Mouse (Mus musculus): ENCODE results near the gene Fpgt.

DNA sequence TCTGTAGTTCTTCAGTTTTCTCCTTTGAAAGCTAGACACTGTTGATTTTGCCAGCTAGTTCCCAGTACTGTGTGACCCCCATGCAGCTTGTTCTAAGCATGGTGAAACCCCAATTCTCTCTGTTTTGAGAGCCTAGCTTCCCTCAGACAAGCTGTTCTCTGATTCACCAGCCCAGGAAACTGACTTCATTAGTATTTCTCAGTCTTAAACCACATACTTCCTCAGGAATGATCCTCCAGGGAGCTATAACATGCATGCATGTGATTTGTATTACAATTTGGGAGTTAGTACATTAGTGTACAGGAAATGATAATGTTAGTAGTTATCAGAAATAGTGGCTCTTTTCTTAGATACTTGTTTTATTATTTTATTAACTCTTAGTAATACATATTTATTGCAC lies 36.6 kb downstream of the Fpgt start:
- no peak for TF ChIP-seq CTCF (IDR thresholded peaks at IDR 0.05; ENCODE audit: control insufficient read depth, insufficient read depth, low read length)
- TF ChIP-seq POLR2A (IDR thresholded peaks at IDR 0.05; ENCODE audit: borderline replicate concordance, control insufficient read depth, low read depth, low read length), result no peak

Measured in bone marrow, adult 2 months (tissue).